Mouse (Mus musculus) hindbrain, postnatal 0 days (tissue): ENCODE results near the gene Crim1. TPM values are rescaled to one million over a fixed set of nuclear protein-coding genes. Genes with fewer than 3 reads are reported as not detected.

Source experiments
- ATAC-seq: fragments of 200-750 bp; cut with Nextera tagmentation; 2 replicates; pipeline ENCODE4 v1.8.0; 2017; ENCODE audit warnings: mild to moderate bottlenecking, moderate TSS enrichment, moderate library complexity
- DNase-seq: peaks from one replicate; pipeline ENCODE4 v3.0.0-alpha.2; 2015; ENCODE audit warnings: low spot score
- H3K27ac ChIP-seq: fragments of 300-500 bp; sonication (generic); 2 replicates; pipeline ENCODE4 v1.5.1; 2014; ENCODE audit warnings: mild to moderate bottlenecking
- H3K27me3 ChIP-seq: fragments of 300-500 bp; sonication (generic); 2 replicates; pipeline ENCODE4 v1.6.1; 2014; ENCODE audit warnings: low read length, mixed read lengths; ENCODE audit not compliant: insufficient read depth
- H3K36me3 ChIP-seq: fragments of 300-500 bp; sonication (generic); 2 replicates; pipeline ENCODE4 v1.6.1; 2014; ENCODE audit warnings: low read length, mixed read lengths; ENCODE audit not compliant: insufficient read depth
- H3K4me1 ChIP-seq: fragments of 300-500 bp; sonication (generic); 2 replicates; pipeline ENCODE4 v1.6.1; 2014; ENCODE audit warnings: antibody characterized with exemption, low read length, mixed read lengths; ENCODE audit not compliant: insufficient read depth
- H3K4me2 ChIP-seq: fragments of 300-500 bp; sonication (generic); 2 replicates; pipeline ENCODE4 v1.6.1; 2014; ENCODE audit warnings: low read depth, mild to moderate bottlenecking, low read length, moderate library complexity, mixed read lengths
- H3K4me3 ChIP-seq: fragments of 300-500 bp; sonication (generic); 2 replicates; pipeline ENCODE4 v1.5.1; 2014; ENCODE audit warnings: low read length
- H3K9ac ChIP-seq: fragments of 300-500 bp; sonication (generic); replicated peaks from 2 replicates; pipeline ENCODE4 v1.6.1; 2014; ENCODE audit warnings: mild to moderate bottlenecking, low read length, moderate library complexity, mixed read lengths
- H3K9me3 ChIP-seq: fragments of 300-500 bp; sonication (generic); 2 replicates; pipeline ENCODE4 v1.6.1; 2016; ENCODE audit warnings: low read length, mixed read lengths
- CTCF ChIP-seq: IDR thresholded peaks from 2 replicates; pipeline ENCODE4 v1.5.1; 2016; ENCODE audit warnings: antibody characterized with exemption, control low read depth, low read depth
- WGBS: fragments of 180-500 bp; shearing (Covaris S2); extraction: QIAGEN DNeasy Blood & Tissue Kit; methylation state at CpG from one replicate; pipeline ENCODE4 v1.1.7; 2014; 5-methylcytosine and 5-hydroxymethylcytosine counted together
- polyA plus RNA-seq: library from polyadenylated mRNA; unstranded; fragments of >200 nt; fragmentation: Nextera tagmentation; extraction: Ambion mirVana; gene quantifications from 2 replicates; pipeline ENCODE4 v1.2.1, GENCODE M21; 2015
- total RNA-seq: library from RNA; depleted of rRNA; stranded (reverse); fragments of >200 nt; gene quantifications from 2 replicates; pipeline ENCODE4 v1.2.3, GENCODE M21; 2014

Gene Crim1
- total and polyA plus RNA-seq, 2 experiments from 2014 or later, result 14.6 to 143 TPM

DNA sequence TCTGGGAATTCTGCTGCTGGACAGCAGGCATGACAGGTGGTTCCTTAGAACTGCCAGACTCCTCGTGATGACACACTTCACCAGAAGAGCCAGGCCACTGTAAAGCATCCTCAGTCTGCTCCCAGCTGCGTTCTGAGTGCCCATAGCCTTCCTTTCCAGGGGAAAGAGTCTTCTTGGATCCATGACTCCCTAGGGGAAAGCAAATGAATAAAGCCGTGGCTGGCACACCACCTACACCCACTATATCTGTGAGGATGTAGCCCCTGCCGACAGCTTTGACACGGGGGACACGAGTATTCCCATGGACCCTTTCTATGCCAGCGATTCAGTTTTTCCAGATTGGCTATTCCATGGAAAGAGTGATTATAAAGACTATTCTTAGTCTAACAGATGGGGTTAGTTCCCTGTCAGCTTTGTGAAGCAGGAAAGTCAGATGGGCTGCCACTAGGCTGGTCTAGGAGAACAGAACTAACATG lies 158.2 kb downstream of the Crim1 start:
- Histone ChIP-seq H3K9ac (no peak overlapping the region), H3K36me3 (no peaks in the 10 kb centered on the region), H3K4me1 (no peaks in the 10 kb centered on the region), H3K27me3 (no peaks in the 10 kb centered on the region), H3K9me3 (no peaks in the 10 kb centered on the region), H3K4me2 (no peak overlapping the region), H3K27ac (0 out of 2 replicates have a peak overlapping the region, but pooled peaks have one; percentile 7), H3K4me3 (no peak overlapping the region)
- peak; percentile 78 for ATAC-seq
- peak; percentile 70 for DNase-seq
- 37% methylated on average over 7 of the region's 7 CpGs for WGBS
- no peak for TF ChIP-seq CTCF

DNA sequence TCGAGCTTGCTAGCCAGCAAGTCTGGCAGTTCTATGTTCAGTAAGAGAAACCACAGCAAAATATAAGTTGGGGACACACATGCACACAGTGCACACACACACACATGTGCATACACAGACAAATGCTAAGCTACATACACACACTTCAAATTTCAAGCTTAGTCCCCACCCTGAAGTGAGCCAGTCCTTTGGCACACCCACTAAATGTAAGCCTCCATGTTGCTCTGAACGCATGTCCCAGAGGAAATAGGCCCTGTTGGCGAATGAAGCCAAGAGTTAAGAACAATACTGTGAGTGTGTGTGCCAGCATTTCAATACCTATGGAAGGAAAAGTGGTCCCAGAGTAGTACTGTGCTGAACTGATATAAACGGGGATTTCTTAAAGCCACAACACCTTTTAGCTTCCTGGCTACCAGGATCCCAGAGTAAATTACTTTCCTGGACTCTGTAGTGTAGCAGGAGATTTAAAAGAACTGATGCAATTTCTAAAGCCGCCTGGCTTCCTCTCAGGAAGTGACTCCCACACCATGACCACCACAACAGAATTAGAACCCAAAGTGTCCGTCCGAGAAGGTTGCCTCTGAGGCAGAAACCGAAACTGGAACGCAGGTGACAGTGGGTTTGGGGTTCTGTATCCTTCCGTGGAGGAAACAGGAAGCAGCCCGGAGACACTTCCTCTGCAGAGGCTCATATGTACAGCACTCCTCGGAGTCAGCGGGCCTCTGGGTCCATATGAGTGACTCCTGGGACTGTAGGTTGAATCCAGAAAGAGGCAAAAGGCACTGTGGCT lies 162.1 kb downstream of the Crim1 start:
- Histone ChIP-seq H3K27me3 (no peaks in the 10 kb centered on the region), H3K4me3 (no peak overlapping the region), H3K4me2 (no peak overlapping the region), H3K36me3 (no peaks in the 10 kb centered on the region), H3K9me3 (no peaks in the 10 kb centered on the region), H3K9ac (no peak overlapping the region), H3K27ac (no peak overlapping the region; the same call in 1 of the 2 replicates), H3K4me1 (no peaks in the 10 kb centered on the region)
- TF ChIP-seq CTCF, result no peak
- DNase-seq (no peak), ATAC-seq (no peak)
- WGBS, result 80% methylated on average over 13 of the region's 13 CpGs

DNA sequence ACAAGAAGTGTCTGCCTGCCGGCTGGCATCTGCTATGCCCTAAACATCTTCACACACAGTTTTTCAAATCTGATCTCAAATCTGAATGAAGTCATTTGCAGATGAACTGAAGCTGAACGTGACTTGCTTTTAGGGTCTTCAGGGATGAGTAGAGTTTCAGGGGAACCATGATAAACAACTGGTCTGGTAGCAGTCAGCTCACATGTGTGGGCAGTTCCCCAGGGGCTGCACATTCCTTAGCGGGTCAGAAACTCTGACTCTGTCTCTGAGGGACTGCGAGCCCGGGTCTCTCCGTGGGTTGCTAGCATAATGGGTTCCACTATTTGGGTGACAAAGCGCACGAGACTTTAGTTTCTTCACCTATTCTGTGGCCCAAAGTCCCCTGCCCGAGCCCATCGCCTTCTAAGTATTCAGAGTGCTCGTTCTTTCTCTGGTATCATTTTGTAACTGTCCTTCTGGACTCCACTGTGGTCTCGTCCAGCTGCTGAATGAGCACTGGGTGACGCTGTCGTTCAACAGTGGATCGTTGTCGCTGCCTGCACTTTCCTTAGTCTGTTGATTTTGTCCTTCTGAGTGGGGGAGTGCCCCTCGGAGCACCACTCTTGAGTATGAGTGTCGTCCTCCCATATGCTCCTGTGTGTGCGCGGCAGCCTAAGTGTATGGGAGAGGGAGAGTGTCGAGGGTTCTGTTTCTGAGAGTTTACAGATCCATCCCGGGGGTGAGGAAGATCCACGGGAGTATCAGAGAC lies 164.7 kb downstream of the Crim1 start:
- ATAC-seq, result no peak
- WGBS, result 88% methylated on average over 23 of the region's 23 CpGs
- peaks cover 7% of the 10 kb centered on the region; the same call in 1 of the 2 replicates for H3K36me3 ChIP-seq

DNA sequence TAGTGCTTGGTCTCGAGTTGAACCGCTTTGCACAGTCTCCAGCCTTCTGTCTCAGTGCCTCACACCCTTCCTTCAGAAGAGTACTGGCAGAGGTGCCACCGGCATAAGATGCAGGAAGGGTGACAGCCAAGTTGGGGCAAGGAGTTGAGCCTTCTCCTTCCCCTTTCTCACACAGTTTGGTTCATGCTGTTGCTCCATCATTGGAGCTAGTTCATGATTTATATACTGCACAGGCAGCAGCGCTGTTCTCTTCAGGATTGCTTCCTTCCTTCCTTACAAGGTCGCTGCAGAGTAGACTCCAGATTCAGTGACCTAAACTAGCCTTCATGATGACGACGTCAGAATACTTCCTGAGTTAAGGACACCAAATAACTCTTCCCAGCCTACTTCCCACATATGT lies 166.0 kb downstream of the Crim1 start:
- ATAC-seq (no peak), DNase-seq (no peak)
- Histone ChIP-seq H3K4me3 (no peak overlapping the region), H3K9ac (no peak overlapping the region), H3K4me2 (no peak overlapping the region), H3K36me3 (peaks cover 7% of the 10 kb centered on the region; the same call in 1 of the 2 replicates), H3K4me1 (no peaks in the 10 kb centered on the region), H3K9me3 (no peaks in the 10 kb centered on the region), H3K27me3 (no peaks in the 10 kb centered on the region), H3K27ac (no peak overlapping the region)
- 92% methylated on average over 7 of the region's 7 CpGs for WGBS
- TF ChIP-seq CTCF, result no peak

More for the DNA sequence above, 164.7 kb downstream of the Crim1 start:
- Histone ChIP-seq H3K27ac (no peak overlapping the region), H3K4me2 (no peak overlapping the region), H3K9ac (no peak overlapping the region), H3K4me3 (no peak overlapping the region), H3K4me1 (no peaks in the 10 kb centered on the region), H3K27me3 (no peaks in the 10 kb centered on the region), H3K9me3 (no peaks in the 10 kb centered on the region)
- no peak for TF ChIP-seq CTCF
- no peak for DNase-seq

DNA sequence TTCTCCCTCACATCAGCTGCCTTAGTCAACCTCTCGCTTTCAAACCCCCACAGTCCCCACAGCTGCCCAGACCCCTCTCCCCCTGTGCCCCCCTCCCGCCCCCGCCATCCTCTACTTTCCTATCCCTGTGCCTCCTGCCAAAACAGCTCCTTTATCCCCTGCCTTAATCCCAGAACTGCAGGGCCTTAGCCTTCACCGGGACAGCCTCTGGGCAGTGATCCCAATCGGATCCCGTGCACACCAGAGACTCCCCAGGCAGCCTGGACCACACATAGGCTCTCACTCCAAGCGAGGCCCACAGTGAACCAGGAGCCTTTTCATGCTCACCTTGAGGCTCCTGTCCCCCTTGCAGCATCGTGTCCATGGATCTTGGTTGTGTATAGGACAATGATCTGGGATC lies 168.4 kb downstream of the Crim1 start:
- Histone ChIP-seq H3K9me3 (no peaks in the 10 kb centered on the region), H3K27ac (no peak overlapping the region), H3K36me3 (peaks cover 13% of the 10 kb centered on the region; the same call in 1 of the 2 replicates), H3K27me3 (no peaks in the 10 kb centered on the region), H3K4me3 (no peak overlapping the region), H3K4me1 (no peaks in the 10 kb centered on the region), H3K9ac (no peak overlapping the region), H3K4me2 (no peak overlapping the region)
- ATAC-seq (peak; percentile 28; the same call in 1 of the 2 replicates), DNase-seq (no peak)
- no peak for TF ChIP-seq CTCF
- WGBS, result 57% methylated on average over 8 of the region's 8 CpGs

DNA sequence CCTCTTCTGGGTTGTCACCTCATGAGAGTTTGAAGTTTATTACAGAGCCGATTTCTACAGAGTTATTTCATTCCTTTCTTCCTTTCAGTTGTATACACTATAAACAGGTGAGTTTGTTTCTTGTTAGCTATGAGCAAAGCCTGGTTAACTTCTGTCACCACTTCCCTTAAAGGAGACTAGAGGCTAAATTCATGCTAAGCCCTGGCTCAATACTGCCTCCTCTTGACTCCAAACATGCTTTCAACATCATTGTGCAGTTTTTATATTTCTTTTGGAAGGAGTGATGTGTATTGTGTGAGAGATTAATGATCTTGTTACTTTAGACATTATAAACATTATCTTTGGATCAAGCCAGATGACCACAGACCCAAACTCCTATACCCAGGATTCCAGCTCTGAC lies 170.4 kb downstream of the Crim1 start:
- H3K27ac ChIP-seq, result no peak overlapping the region
- H3K4me1 ChIP-seq, result no peaks in the 10 kb centered on the region
- no peak overlapping the region for H3K9ac ChIP-seq
- WGBS, result 87% methylated on average over 1 of the region's 1 CpGs
- no peaks in the 10 kb centered on the region for H3K27me3 ChIP-seq
- ATAC-seq, result no peak
- no peak for DNase-seq
- H3K36me3 ChIP-seq, result peaks cover 13% of the 10 kb centered on the region; the same call in 1 of the 2 replicates
- H3K4me2 ChIP-seq, result no peak overlapping the region
- H3K4me3 ChIP-seq, result no peak overlapping the region
- TF ChIP-seq CTCF, result peak; percentile 46; the same call in 1 of the 2 replicates
- H3K9me3 ChIP-seq, result no peaks in the 10 kb centered on the region
